Mouse (Mus musculus) bone marrow, adult 2 months (tissue): ENCODE measurements around the gene Zfp708. TPM values are rescaled to one million over a fixed set of nuclear protein-coding genes. Genes with fewer than 3 reads are reported as not detected.

Source experiments
- H3K27ac ChIP-seq: fragments of 200-500 bp; 2 replicates; pipeline ENCODE4 v1.5.1; 2012; ENCODE audit warnings: low read depth, mild to moderate bottlenecking, control low read depth, inconsistent platforms, low read length; ENCODE audit not compliant: control insufficient read depth, poor library complexity, insufficient read depth
- H3K4me1 ChIP-seq: fragments of 200-500 bp; 2 replicates; pipeline ENCODE4 v1.6.1; 2011; ENCODE audit warnings: low read length; ENCODE audit not compliant: control insufficient read depth, insufficient read depth
- H3K4me3 ChIP-seq: fragments of 200-500 bp; replicated peaks from 2 replicates; pipeline ENCODE3; 2011; ENCODE audit warnings: mild to moderate bottlenecking, low read depth, low read length, control low read depth; ENCODE audit not compliant: control insufficient read depth
- CTCF ChIP-seq: fragments of 200-500 bp; IDR thresholded peaks from 2 replicates; pipeline ENCODE4 v1.5.1; 2011; ENCODE audit warnings: low read length, control low read depth; ENCODE audit not compliant: control insufficient read depth, insufficient read depth
- POLR2A ChIP-seq: fragments of 200-500 bp; IDR thresholded peaks from 2 replicates; pipeline ENCODE4 v1.6.1; 2011; ENCODE audit warnings: low read depth, mild to moderate bottlenecking, control low read depth, low read length, borderline replicate concordance; ENCODE audit not compliant: control insufficient read depth
- WGBS: fragments of 180-500 bp; shearing (Covaris S2); methylation state at CpG from one replicate; pipeline ENCODE4 v1.1.7; 2018; 5-methylcytosine and 5-hydroxymethylcytosine counted together
- polyA plus RNA-seq: library from polyadenylated mRNA; stranded (reverse); fragments of >200 nt; gene quantifications from 2 replicates; pipeline ENCODE4 v1.2.4, GENCODE M21; 2011; ENCODE audit warnings: low replicate concordance; ENCODE audit not compliant: missing spikeins, insufficient read depth, insufficient read length

Gene Zfp708
- polyA plus RNA-seq, 1 experiment: not detected

GRCm38 (mm10) chr13:67108194-67108820 lies 10.5 kb upstream of the Zfp708 start, which contains the start of gene Gm28557:
TSS of gene Gm28557 (minus strand) at chr13:67108604.
- peak within 1 kb of the TSS; percentile 61 for H3K27ac ChIP-seq
- TF ChIP-seq CTCF (0 out of 2 replicates have a peak, but pooled peaks have one; percentile 37), POLR2A (no peak)
- under 1% methylated on average over 17 of the region's 17 CpGs for WGBS
- 0 out of 2 replicates have a peak, but pooled peaks cover 1% of the 10 kb centered on the region for H3K4me1 ChIP-seq
- peak within 1 kb of the TSS; percentile 89 for H3K4me3 ChIP-seq

GRCm38 (mm10) chr13:67107681-67108080 lies 9.9 kb upstream of the Zfp708 start:
- WGBS: 50% methylated on average over 9 of the region's 9 CpGs
- H3K4me1 ChIP-seq: 0 out of 2 replicates have a peak, but pooled peaks cover 1% of the 10 kb centered on the region
- no peak overlapping the region for H3K27ac ChIP-seq
- H3K4me3 ChIP-seq: peak overlapping the region; percentile 24
- TF ChIP-seq CTCF (no peak), POLR2A (no peak)

GRCm38 (mm10) chr13:67090154-67090553 lies 7.6 kb downstream of the Zfp708 start:
- no peaks in the 10 kb centered on the region for H3K4me1 ChIP-seq
- no peak for TF ChIP-seq POLR2A
- TF ChIP-seq CTCF: no peak
- no peak overlapping the region for H3K4me3 ChIP-seq
- H3K27ac ChIP-seq: no peak overlapping the region
- 66% methylated on average over 1 of the region's 1 CpGs for WGBS

GRCm38 (mm10) chr13:67081946-67082345 lies 15.8 kb downstream of the Zfp708 start:
- 50% methylated on average over 1 of the region's 1 CpGs for WGBS
- no peaks in the 10 kb centered on the region; the same call in 1 of the 2 replicates for H3K4me1 ChIP-seq
- H3K4me3 ChIP-seq: no peak overlapping the region
- no peak for TF ChIP-seq CTCF
- TF ChIP-seq POLR2A: no peak
- no peak overlapping the region for H3K27ac ChIP-seq

GRCm38 (mm10) chr13:67081142-67081713 lies 16.5 kb downstream of the Zfp708 start:
- TF ChIP-seq POLR2A (peak; percentile 51; the same call in 1 of the 2 replicates), CTCF (no peak)
- Histone ChIP-seq H3K4me1 (no peaks in the 10 kb centered on the region; the same call in 1 of the 2 replicates), H3K27ac (peak overlapping the region; percentile 37), H3K4me3 (peak overlapping the region; percentile 73)
- 1% methylated on average over 24 of the region's 24 CpGs for WGBS

- Histone ChIP-seq H3K4me1 (no peaks in the 10 kb centered on the region; the same call in 1 of the 2 replicates), H3K4me3 (no peak overlapping the region), H3K27ac (no peak overlapping the region)
- TF ChIP-seq CTCF (no peak), POLR2A (no peak)
- 88% methylated on average over 2 of the region's 2 CpGs for WGBS
These were observed 20.5 kb downstream of the Zfp708 start for GRCm38 (mm10) chr13:67077244-67077643.

- TF ChIP-seq POLR2A (no peak), CTCF (no peak)
- 78% methylated on average over 2 of the region's 2 CpGs for WGBS
- no peak overlapping the region for H3K4me3 ChIP-seq
- no peak overlapping the region for H3K27ac ChIP-seq
- no peaks in the 10 kb centered on the region for H3K4me1 ChIP-seq
These were observed 25.0 kb downstream of the Zfp708 start for GRCm38 (mm10) chr13:67072786-67073185.

- 88% methylated on average over 8 of the region's 8 CpGs for WGBS
- no peak for TF ChIP-seq POLR2A
- no peak for TF ChIP-seq CTCF
- H3K27ac ChIP-seq: no peak overlapping the region
- no peak overlapping the region for H3K4me3 ChIP-seq
- H3K4me1 ChIP-seq: no peaks in the 10 kb centered on the region
These were observed 32.4 kb downstream of the Zfp708 start for GRCm38 (mm10) chr13:67065386-67065785.
